Mouse (Mus musculus): ENCODE data around the gene Asic3. TPM values are rescaled to one million over a fixed set of nuclear protein-coding genes. Genes with fewer than 3 reads are reported as not detected.

Gene Asic3
- total RNA-seq, 1 experiment from 2014 or later, result not detected

DNA sequence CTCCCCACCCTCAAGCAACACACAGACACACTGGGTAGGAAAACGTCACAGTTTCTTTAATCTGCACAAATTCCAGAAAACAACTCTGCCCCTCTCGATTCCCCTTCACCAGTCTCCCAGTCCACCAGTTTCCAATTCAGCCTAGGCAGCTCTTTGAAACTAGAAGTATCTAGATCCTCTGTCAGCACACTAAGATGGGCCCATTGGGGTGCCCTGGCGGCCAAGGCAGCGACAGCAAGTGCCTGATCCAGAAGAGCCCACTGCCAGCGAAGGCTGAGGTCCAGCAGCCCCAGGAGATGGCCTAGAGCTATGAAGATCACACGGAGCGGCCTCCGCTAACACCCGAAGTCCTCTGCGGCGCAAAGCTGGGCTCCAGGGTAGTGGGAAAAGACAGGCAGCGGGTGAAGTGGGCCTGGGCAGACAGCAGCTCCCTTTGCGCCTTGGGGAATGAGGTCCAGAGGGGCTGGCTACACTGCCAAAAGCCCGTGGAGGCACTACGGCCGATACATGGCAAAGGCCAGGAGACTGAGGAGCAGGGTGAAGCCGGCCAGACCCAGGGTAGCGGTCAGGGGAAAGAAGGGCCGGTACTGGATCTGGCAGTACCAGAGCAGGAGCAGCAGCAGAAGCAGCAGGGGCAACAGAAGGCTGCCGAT is 32.4 kb downstream of the Asic3 start:
- no peak for ATAC-seq (replicated peaks; ENCODE audit: low read depth, poor library complexity, severe bottlenecking)

DNA sequence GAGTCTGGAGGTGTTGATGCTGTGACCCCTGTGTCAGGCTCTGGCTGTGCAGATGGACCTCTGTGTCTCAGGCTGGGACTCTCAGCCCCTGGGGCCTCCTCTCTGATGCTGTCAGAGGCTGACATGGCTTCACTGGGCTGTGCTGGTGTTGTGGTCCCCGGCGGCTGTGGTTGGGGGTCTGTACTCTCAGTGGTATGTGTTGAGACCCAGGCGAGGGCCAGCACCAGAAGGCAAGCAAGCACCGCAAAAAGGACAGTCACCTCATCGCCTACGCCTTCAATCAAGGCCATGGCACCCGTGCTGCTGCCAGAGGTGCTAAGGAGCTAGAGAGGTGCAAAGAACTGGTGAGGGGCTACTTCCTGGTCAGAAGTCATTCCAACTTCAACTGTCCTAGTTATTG is 33.4 kb downstream of the Asic3 start:
- no peak for ATAC-seq (replicated peaks; ENCODE audit: low read depth, poor library complexity, severe bottlenecking)

DNA sequence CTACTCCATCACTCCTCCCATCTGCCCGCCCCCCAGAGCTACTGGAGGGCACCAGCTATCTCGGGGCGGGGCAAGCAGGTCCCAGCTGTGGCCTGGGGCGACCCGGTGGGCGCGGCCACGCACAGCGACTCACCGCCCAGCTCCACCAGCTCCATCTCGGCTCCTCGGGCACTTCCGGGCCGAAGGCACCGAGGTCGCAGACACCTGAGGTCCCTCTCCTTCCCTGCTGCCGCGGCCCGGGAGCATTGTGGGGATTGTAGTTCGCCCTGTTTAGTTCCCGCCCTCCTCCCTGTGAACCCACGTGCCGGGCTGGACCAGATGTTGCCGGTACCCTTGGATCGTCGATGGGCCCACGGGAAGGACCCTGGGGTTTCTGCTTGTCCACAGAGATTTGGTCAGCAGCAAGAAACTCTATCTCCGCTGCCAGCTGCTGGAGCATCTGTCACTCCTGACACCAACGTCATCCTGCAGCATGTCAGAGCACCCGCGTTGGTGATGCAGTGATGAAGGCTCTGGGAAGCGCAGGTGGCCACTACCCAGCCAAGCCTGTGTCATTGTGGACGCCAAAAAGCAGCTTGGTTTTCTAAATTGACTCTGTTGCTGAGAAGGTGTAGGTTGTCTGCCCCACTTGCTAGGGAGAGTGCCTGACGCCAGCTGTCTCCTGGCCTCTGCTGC is 34.6 kb downstream of the Asic3 start, which contains the start of gene Tmub1:
Gene Tmub1, minus strand, starts transcription at position 231 of the 675 bp plus-strand sequence.
- ATAC-seq (replicated peaks; ENCODE audit: low read depth, poor library complexity, severe bottlenecking), result peak; percentile 64

DNA sequence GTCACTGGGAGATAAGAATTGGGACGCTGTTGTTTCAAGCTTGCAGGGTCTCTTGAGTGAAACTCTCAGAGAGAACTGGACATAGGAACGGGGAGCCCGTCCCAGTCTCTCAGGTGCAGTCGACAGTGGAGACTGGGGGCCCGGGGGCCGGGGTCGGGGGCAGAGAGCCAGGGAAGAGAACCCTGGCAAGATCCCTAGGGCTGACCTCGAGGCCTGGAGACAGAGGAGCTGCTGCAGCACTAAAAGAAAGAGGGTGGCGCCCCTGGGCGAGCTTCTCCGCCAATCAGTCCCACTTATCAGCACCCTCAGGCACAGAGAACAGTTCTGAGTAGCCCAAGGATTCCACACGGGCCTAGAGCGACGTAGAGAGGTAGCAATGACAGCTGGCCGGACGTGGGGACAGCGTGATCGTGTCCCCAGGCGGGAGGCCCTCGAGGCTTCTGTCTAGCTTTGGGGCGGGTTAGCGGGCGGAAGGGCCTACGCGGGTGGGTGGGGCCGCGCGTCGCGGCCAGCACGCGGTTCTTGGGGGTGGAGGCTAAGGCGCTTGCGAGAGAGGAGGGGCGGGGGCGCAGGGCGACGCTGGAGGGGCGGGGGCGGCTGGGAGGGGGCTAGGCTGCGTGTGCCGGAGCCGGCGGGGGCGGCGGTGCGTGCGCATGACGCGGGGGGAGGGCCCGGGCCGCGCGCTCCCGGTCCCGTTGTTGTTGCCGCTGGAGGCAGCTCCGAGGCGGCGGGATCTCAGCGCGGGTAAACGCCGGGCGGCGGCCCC is 38.3 kb downstream of the Asic3 start:
- peak; percentile 69 for ATAC-seq (replicated peaks; ENCODE audit: low read depth, poor library complexity, severe bottlenecking)

- ATAC-seq (replicated peaks; ENCODE audit: low read depth, poor library complexity, severe bottlenecking), result no peak
Measured at GRCm38 (mm10) chr5:24452030-24452690, 39.0 kb downstream of the Asic3 start, which contains the start of gene Agap3. Gene Agap3, plus strand, starts transcription at chr5:24452177.

DNA sequence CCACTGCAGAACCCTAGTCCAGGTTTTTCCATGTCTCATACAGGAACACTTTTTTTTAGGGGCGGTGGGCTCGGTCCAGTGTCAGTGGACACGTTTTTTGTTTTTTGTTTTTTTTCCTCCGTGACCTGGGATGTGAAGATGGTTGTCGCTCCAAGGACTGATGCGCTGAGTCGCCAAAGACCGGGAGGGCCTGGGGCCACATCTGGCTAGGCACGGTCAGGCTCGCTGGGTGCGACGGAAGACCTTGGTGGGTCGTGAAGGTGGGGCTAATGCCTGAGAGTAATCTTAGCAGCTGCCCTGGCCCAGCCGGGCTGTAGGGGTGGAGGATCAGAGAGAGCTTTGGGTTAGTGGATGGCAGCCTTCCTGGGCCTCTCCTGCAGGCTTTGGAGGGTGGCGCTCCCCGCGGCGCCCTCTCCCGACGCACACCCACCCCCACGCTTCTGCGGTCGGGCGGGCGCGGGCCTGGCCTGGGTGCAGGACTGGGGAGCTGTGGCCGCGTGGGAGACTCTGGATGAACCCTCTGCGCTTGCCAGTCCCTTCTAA is 39.6 kb downstream of the Asic3 start:
- peak; percentile 21 for ATAC-seq (replicated peaks; ENCODE audit: low read depth, poor library complexity, severe bottlenecking)

GRCm38 (mm10) chr5:24453283-24453984 is 40.2 kb downstream of the Asic3 start:
- no peak for ATAC-seq (replicated peaks; ENCODE audit: low read depth, poor library complexity, severe bottlenecking)

- ATAC-seq (replicated peaks; ENCODE audit: low read depth, poor library complexity, severe bottlenecking), result no peak
Measured at GRCm38 (mm10) chr5:24453985-24454303, 40.8 kb downstream of the Asic3 start.

DNA sequence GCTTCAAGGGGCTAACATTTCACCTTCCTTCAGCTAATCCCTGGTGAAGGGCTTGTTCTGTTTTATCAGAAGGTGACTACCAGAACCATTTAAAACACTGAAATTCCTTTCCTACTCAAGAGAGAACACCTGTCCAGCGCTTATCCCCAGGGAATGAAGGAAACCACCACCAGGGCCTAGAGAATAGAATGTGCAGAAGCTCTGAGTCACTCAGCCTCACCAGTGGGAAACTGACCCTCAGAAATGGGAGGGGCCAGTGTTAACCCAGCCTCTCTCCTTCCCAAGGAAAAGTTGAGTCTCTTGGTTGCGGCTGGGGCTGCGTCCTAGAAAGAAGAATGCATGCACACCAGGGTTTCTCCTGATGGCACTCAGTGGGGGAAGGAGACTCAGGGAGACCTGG is 41.9 kb downstream of the Asic3 start:
- no peak for ATAC-seq (replicated peaks; ENCODE audit: low read depth, poor library complexity, severe bottlenecking)

DNA sequence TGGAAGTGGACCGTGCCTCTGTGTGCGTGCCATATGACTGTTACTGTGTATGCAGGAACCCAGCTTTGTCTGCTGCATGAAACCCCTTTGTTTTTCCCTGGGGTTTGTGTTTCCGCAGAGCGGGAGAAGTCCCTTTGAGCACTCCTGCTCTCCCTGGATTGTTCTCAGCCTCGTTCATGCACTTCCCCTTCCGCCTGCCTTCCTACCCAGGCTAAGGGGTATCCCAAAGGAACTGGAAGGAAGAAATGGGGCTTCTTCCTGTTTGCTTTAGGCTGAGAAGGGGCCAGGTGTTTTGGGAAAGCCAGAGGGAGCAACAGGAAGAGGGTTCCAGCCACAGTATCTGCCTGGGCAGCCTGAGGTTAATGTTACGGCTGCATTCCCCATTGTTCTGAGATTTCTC is 42.4 kb downstream of the Asic3 start:
- no peak for ATAC-seq (replicated peaks; ENCODE audit: low read depth, poor library complexity, severe bottlenecking)

DNA sequence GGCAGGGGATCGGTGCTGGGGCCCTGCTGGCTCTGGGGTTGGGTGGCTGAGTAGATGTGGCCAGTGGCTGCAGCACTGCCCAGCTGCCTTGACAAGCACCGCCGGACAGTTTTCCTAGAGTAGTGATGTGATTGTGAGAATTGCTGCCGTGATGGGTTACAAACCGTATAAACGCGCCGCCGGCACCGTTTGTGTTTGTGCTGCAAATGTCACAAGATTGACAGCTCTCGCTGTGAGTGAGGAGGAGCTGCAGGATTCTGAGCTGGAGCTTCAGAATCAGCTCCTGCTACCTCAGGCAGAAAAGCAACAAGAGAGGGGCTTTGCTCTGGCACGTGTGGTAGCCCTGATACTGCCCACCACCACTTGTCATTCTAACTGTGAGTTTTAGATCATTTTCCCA is 53.6 kb downstream of the Asic3 start:
- no peak for ATAC-seq (replicated peaks; ENCODE audit: low read depth, poor library complexity, severe bottlenecking)

Other genes starting within 250 kb of the Asic3 start
- 7.1 and 8.2 TPM in 2 replicates for gene Nupl2, start 248.4 kb upstream of the Asic3 start, total RNA-seq (2017)
- 0.41 and 0.49 TPM in 2 replicates for gene Kcnh2, start 61.8 kb upstream of the Asic3 start, total RNA-seq (2017)
- gene Nos3, start 48.6 kb upstream of the Asic3 start, total RNA-seq (2017), result 0.05 TPM in 1 of 2 replicates, not detected in the other
- gene Atg9b, start 21.2 kb upstream of the Asic3 start, total RNA-seq (2017), result 0.78 and 4.5 TPM in 2 replicates
- gene Abcb8, start 19.7 kb upstream of the Asic3 start, total RNA-seq (2017), result 11.5 and 32.2 TPM in 2 replicates
- 13.9 and 14.3 TPM in 2 replicates for gene Cdk5, start 10.1 kb downstream of the Asic3 start, total RNA-seq (2017)
- 18.9 and 35.9 TPM in 2 replicates for gene Slc4a2, start 10.4 kb downstream of the Asic3 start, total RNA-seq (2017)
- gene Fastk, start 31.9 kb downstream of the Asic3 start, total RNA-seq (2017), result 19.0 and 30.9 TPM in 2 replicates
- gene Tmub1, start 34.5 kb downstream of the Asic3 start, total RNA-seq (2017), result 9.1 and 9.5 TPM in 2 replicates
- 23.6 and 35.8 TPM in 2 replicates for gene Agap3, start 38.8 kb downstream of the Asic3 start, total RNA-seq (2017)
- not detected in 2 replicates for gene Gbx1, start 113.8 kb downstream of the Asic3 start, total RNA-seq (2017)
- gene Asb10, start 127.6 kb downstream of the Asic3 start, total RNA-seq (2017), result 0.69 TPM in 1 of 2 replicates, not detected in the other
- gene 4931409K22Rik, start 143.4 kb downstream of the Asic3 start, total RNA-seq (2017), result not detected in 2 replicates
- 107 and 119 TPM in 2 replicates for gene Abcf2, start 164.1 kb downstream of the Asic3 start, total RNA-seq (2017)
- 12.3 and 13.3 TPM in 2 replicates for gene Chpf2, start 173.3 kb downstream of the Asic3 start, total RNA-seq (2017)
- 0.09 TPM in 1 of 2 replicates, not detected in the other for gene Smarcd3, start 211.0 kb downstream of the Asic3 start, total RNA-seq (2017)

Measured in common myeloid progenitor, adult 5-6 weeks (primary cell).